Mouse (Mus musculus): ENCODE measurements around the gene Tubb4b. TPM values are rescaled to one million over a fixed set of nuclear protein-coding genes. Genes with fewer than 3 reads are reported as not detected.

Tubb4b gene
- polyA plus RNA-seq, 1 experiment: 537 TPM

DNA sequence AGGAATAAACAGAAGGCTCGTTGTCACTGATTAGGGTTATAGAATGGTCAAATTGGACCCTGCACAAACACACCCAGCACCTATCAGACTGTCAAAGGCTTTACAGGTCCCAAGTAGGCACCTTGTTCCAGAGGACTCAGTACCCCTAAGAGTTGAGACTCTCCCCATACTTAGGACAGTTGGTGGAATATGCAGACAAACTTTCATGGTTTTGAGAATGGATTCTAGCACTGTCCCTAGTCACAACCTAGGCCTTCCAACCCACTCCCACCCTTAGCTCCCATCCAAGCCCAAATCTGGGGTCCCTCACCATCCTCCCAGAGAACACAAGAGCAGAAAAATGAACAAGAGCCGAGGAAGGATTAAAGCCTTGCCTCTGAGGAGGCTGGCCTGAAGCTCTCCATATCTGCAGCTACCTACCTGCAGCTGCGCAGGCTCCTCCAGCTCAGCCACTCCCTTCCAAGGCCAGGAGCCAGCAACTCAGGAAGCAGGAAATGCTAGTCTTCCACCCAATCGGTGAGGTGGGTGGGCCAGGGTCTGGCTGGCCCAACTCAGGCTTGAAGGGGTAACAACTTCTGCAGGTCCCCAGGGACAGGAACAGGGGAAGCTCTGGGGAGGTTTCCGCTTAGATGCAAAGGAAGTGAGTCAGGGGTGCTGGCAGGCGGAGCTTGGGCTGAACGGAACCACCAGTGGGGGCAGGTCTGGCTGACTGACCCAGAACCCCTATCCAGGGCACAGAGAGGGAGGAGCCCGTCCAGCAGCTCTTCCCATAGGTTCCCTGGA lies 28.1 kb downstream of the Tubb4b start, which contains the start of gene Tor4a:
Gene Tor4a (minus strand): TSS at position 715 of the 783 bp plus-strand sequence.
- Histone ChIP-seq H3K27ac (ENCODE audit: insufficient read depth, low read length) (peak within 1 kb of the TSS; percentile 23), H3K4me3 (ENCODE audit: insufficient read depth, low read length) (peak within 1 kb of the TSS; percentile 14; the same call in 1 of the 2 replicates), H3K4me1 (ENCODE audit: control insufficient read depth, insufficient read depth, low read length) (no peaks in the 10 kb centered on the region)
- TF ChIP-seq POLR2A (IDR thresholded peaks at IDR 0.05; ENCODE audit: extremely low read depth, insufficient read depth, low read length) (0 out of 2 replicates have a peak, but pooled peaks have one; percentile 9), CTCF (IDR thresholded peaks at IDR 0.05; ENCODE audit: extremely low read depth, insufficient read depth, low read length) (no peak)

DNA sequence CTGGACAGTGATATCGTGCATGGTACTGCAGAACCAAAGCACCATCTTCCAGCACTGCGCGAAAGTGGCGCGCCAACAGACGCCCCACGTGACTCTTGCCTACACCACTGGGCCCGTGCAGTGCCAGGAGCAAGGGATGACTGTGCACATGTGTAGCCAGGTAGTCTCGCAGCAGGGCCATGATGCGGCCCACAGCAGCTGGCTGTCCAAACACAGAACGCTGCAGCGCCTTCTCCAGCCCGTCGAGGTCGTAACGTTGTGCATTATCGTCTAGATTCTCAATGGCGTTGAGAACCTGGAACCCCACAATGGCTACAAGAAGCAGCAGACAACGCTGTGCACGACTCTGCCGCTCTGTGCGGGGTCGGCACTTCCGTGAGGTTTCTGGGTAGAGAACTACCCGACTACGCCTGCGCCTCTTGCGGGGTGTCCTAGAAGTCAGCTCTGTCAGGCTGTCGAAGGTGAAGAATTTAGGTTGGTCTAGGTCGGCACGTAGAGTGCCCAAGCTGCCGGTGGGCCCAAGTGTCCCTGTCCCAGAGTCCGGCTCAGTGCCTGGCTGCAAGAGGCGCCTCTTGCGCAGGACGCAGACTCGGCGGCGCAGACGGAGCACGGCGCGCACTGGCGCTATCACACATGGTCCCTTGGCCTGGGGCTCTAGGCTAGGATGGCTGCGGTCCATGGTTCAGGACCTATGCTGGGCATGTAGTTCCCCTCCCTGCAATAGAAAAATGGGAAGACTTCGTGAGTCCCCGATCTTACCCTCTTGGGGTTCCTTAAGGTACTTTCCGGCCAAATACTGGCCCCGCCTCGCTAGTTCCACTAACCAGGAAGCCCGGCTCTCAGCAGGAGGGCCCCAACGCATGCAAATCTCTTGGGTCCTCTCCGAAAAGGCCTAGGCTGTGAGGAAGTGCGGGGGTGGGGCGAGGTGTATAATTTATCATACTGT lies 29.0 kb downstream of the Tubb4b start:
- H3K4me1 ChIP-seq (ENCODE audit: control insufficient read depth, insufficient read depth, low read length): no peaks in the 10 kb centered on the region
- H3K4me3 ChIP-seq (ENCODE audit: insufficient read depth, low read length): no peak overlapping the region
- TF ChIP-seq POLR2A (IDR thresholded peaks at IDR 0.05; ENCODE audit: extremely low read depth, insufficient read depth, low read length): no peak
- TF ChIP-seq CTCF (IDR thresholded peaks at IDR 0.05; ENCODE audit: extremely low read depth, insufficient read depth, low read length): no peak
- H3K27ac ChIP-seq (ENCODE audit: insufficient read depth, low read length): no peak overlapping the region

DNA sequence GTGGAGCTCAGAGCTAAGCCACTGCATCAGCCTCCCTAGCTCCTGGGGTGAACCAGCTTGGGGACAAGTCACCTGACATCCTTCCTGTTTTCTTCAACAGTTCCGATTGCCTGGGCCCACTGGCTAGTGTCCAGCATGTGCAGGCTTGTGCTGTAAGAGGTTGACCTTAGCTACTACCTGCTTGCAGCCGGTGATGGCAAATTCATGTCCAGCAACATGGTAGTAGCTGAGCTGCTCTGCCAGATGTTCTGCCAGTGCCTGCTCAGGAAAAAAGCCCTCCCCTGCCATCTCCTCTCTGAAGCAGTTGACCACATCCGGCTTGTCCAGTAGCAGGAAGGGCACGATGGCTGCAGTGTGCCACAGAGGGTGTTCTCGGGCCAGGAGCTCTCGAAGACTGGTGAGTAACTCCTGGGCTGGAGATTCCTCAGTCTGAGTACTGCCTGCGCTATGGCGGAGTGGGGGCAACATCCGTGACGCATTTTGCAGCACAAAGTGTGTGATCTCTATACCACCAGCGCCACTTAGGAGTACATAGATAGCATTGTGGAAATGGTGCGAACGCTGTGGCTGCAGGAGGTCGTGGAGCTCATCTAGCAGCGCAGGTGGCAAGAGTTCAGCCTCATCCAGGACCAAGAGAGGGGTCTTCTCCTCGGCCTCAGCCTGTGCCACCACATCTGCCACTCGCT lies 29.9 kb downstream of the Tubb4b start:
- Histone ChIP-seq H3K27ac (ENCODE audit: insufficient read depth, low read length) (no peak overlapping the region), H3K4me3 (ENCODE audit: insufficient read depth, low read length) (no peak overlapping the region), H3K4me1 (ENCODE audit: control insufficient read depth, insufficient read depth, low read length) (no peaks in the 10 kb centered on the region)
- TF ChIP-seq CTCF (IDR thresholded peaks at IDR 0.05; ENCODE audit: extremely low read depth, insufficient read depth, low read length) (no peak), POLR2A (IDR thresholded peaks at IDR 0.05; ENCODE audit: extremely low read depth, insufficient read depth, low read length) (no peak)

DNA sequence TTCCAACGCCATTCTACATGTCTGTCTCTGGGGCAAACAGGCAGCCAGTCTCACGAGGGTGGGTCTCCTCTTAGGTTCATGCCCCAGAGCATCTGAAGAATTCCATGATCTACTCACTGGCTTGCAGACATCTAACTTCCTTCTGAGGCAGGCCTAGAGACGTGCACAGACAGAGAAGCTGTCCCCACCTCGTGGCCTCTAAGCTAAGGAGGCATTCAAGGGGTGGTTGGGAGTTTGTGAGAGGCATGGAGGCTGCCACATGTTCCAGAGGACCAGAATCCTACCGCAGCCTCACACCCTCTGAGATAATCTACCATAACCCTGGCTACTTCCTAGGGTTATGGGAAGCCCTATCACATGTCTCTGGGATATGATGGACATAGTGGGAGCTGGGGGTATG lies 30.5 kb downstream of the Tubb4b start:
- Histone ChIP-seq H3K4me3 (ENCODE audit: insufficient read depth, low read length) (no peak overlapping the region), H3K27ac (ENCODE audit: insufficient read depth, low read length) (no peak overlapping the region), H3K4me1 (ENCODE audit: control insufficient read depth, insufficient read depth, low read length) (no peaks in the 10 kb centered on the region)
- no peak for TF ChIP-seq POLR2A (IDR thresholded peaks at IDR 0.05; ENCODE audit: extremely low read depth, insufficient read depth, low read length)
- TF ChIP-seq CTCF (IDR thresholded peaks at IDR 0.05; ENCODE audit: extremely low read depth, insufficient read depth, low read length): no peak

DNA sequence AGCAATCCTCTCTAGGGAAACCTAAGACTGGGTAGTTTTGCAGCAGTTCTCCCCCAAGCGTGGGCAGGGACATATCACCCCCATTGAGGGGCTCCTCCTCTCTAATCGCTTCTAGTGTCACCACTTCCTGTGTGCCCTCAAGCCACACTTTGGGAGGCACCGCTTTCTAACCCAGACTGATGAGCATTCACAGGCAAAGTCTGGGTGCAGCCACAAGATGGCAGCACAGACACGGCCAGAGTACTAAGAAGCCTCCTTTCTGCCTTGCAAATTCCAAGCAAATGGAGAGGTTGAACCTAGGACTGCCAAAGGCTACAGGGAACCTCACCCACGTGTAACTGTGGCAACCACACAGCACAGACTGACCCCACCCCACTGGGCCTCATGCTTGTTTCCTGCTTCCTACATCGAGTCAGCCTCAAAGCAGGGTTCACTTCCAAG lies 31.2 kb downstream of the Tubb4b start:
- no peak overlapping the region for H3K27ac ChIP-seq (ENCODE audit: insufficient read depth, low read length)
- peak; percentile 97 for TF ChIP-seq CTCF (IDR thresholded peaks at IDR 0.05; ENCODE audit: extremely low read depth, insufficient read depth, low read length)
- TF ChIP-seq POLR2A (IDR thresholded peaks at IDR 0.05; ENCODE audit: extremely low read depth, insufficient read depth, low read length): no peak
- no peak overlapping the region for H3K4me3 ChIP-seq (ENCODE audit: insufficient read depth, low read length)
- H3K4me1 ChIP-seq (ENCODE audit: control insufficient read depth, insufficient read depth, low read length): no peaks in the 10 kb centered on the region

DNA sequence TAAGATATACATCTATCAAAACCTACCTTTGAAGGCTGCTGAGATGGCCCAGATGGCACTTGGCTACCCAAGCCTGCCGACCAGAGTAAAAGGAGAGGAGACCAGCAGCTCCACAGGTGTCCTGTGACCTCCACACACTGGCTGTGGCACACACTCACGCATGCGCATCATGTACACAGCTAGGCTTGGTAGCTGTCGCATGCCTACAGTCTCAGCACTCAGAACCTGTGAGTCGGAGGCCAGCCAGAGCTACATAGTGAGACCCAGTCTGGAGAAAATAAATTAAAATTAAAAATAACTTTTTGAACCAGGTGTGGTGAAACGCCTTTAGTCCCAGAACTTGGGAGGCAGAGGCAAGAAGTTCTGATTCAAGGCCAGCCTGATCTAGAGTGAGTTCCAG lies 36.7 kb downstream of the Tubb4b start:
- Histone ChIP-seq H3K4me1 (ENCODE audit: control insufficient read depth, insufficient read depth, low read length) (no peaks in the 10 kb centered on the region), H3K4me3 (ENCODE audit: insufficient read depth, low read length) (no peak overlapping the region), H3K27ac (ENCODE audit: insufficient read depth, low read length) (no peak overlapping the region)
- TF ChIP-seq POLR2A (IDR thresholded peaks at IDR 0.05; ENCODE audit: extremely low read depth, insufficient read depth, low read length) (no peak), CTCF (IDR thresholded peaks at IDR 0.05; ENCODE audit: extremely low read depth, insufficient read depth, low read length) (no peak)

DNA sequence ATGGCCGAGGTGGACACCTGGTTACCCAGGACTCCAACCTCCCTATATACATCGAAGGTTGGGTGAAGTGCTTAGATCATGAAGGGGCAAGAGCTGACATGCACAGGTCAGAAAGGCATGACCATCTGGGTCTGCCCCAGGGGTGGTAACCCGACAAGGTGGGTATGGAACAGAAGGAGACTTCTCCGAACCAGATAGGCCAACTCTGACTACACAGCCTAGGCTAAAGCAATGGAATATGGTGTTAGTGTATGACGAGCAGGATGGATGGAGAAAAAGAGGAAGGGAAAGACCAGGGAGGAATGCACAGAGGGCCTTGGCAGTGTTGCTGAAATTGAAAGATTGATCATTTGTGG lies 37.9 kb downstream of the Tubb4b start:
- Histone ChIP-seq H3K4me1 (ENCODE audit: control insufficient read depth, insufficient read depth, low read length) (no peaks in the 10 kb centered on the region), H3K27ac (ENCODE audit: insufficient read depth, low read length) (no peak overlapping the region), H3K4me3 (ENCODE audit: insufficient read depth, low read length) (no peak overlapping the region)
- TF ChIP-seq CTCF (IDR thresholded peaks at IDR 0.05; ENCODE audit: extremely low read depth, insufficient read depth, low read length): no peak
- TF ChIP-seq POLR2A (IDR thresholded peaks at IDR 0.05; ENCODE audit: extremely low read depth, insufficient read depth, low read length): no peak

DNA sequence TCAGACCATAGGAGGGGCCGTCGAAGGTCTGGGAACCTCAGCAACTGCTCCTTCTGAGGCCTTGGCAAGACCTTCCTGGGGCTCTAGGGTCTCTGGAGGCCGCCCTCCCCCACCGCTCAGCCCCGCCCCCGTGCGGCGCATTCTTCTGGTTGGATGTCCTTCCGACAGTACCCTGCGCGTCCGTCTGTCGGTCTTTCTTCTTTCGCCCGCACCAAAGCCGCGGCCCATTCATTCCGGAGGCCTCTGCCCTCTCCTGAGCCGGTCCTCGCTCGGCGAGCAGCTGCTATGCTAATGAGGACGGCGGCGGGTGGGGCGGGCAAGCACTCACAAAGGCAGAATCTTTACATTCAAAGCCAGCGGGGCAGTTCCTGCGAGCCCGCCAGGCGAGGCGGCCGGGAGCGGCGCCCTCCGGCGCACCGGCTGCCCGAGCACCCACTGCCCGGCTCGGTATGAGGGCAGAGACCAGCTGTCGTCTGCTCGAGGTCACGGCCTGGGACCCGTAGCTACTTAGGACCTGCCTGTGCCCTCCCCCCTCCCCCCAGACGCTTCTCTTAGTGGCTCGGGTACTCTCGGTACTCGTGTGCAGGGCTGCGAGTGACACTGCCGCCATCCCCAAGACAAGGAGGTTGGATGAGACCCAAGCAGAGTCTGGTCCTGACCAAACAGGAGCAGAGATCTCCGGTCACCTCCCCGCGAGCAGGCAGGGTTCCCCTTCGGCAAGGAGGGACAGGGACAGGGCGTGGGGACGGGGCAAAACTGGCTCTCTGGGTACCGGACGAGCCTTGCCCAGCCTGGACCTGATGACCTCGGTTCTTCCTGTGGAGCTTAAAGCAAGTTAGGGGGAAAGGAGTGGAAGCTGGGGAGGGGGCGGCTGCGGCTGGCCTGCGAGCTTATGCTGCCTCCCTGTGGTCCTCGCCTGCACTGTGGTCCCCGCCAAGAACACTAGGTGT lies 38.6 kb downstream of the Tubb4b start:
- Histone ChIP-seq H3K4me1 (ENCODE audit: control insufficient read depth, insufficient read depth, low read length) (no peaks in the 10 kb centered on the region), H3K27ac (ENCODE audit: insufficient read depth, low read length) (no peak overlapping the region), H3K4me3 (ENCODE audit: insufficient read depth, low read length) (0 out of 2 replicates have a peak overlapping the region, but pooled peaks have one; percentile 3)
- TF ChIP-seq CTCF (IDR thresholded peaks at IDR 0.05; ENCODE audit: extremely low read depth, insufficient read depth, low read length): peak; percentile 34; the same call in 1 of the 2 replicates
- TF ChIP-seq POLR2A (IDR thresholded peaks at IDR 0.05; ENCODE audit: extremely low read depth, insufficient read depth, low read length): no peak
